Mouse (Mus musculus) hindbrain, embryonic 11.5 days (tissue): ENCODE measurements at regions not wholly inside any gene's neighbourhood (a gene's known extent, or its start where the extent isn't known, plus 50 kb on each side); places are given as distances from the start of the nearest gene placed in this dataset.

Source experiments
- ATAC-seq: fragments of 200-750 bp; cut with Nextera tagmentation; 2 replicates; pipeline ENCODE4 v1.8.0; 2017; ENCODE audit warnings: mild to moderate bottlenecking, moderate TSS enrichment, moderate library complexity; ENCODE audit not compliant: low FRiP score
- DNase-seq: peaks from one replicate; pipeline ENCODE4 v3.0.0-alpha.2; 2015; ENCODE audit warnings: low spot score
- H3K27ac ChIP-seq: fragments of 300-500 bp; sonication (generic); 2 replicates; pipeline ENCODE4 v1.5.1; 2014; ENCODE audit warnings: mild to moderate bottlenecking, low read depth, low read length
- H3K27me3 ChIP-seq: fragments of 300-500 bp; sonication (generic); 2 replicates; pipeline ENCODE4 v1.6.1; 2014; ENCODE audit warnings: mild to moderate bottlenecking, low read length, moderate library complexity, mixed read lengths; ENCODE audit not compliant: control insufficient read depth, insufficient read depth
- H3K36me3 ChIP-seq: fragments of 300-500 bp; sonication (generic); 2 replicates; pipeline ENCODE4 v1.6.1; 2014; ENCODE audit warnings: mild to moderate bottlenecking, low read length, moderate library complexity, mixed read lengths; ENCODE audit not compliant: control insufficient read depth, insufficient read depth
- H3K4me1 ChIP-seq: fragments of 300-500 bp; sonication (generic); replicated peaks from 2 replicates; pipeline ENCODE4 v1.6.1; 2014; ENCODE audit warnings: low read length, mixed read lengths; ENCODE audit not compliant: control insufficient read depth, insufficient read depth
- H3K4me2 ChIP-seq: fragments of 300-500 bp; sonication (generic); replicated peaks from 2 replicates; pipeline ENCODE4 v1.6.1; 2014; ENCODE audit warnings: mild to moderate bottlenecking, low read depth, low read length
- H3K4me3 ChIP-seq: fragments of 300-500 bp; sonication (generic); 2 replicates; pipeline ENCODE4 v1.5.1; 2014; ENCODE audit warnings: low read depth, low read length
- H3K9ac ChIP-seq: fragments of 300-500 bp; sonication (generic); 2 replicates; pipeline ENCODE4 v1.6.1; 2014; ENCODE audit warnings: low read depth, low read length
- H3K9me3 ChIP-seq: fragments of 300-500 bp; sonication (generic); 2 replicates; pipeline ENCODE4 v1.6.1; 2016; ENCODE audit warnings: low read length; ENCODE audit not compliant: control insufficient read depth
- WGBS: fragments of 180-500 bp; shearing (Covaris S2); extraction: QIAGEN DNeasy Blood & Tissue Kit; methylation state at CpG from one replicate; pipeline ENCODE4 v1.1.7; 2014; 5-methylcytosine and 5-hydroxymethylcytosine counted together

DNA sequence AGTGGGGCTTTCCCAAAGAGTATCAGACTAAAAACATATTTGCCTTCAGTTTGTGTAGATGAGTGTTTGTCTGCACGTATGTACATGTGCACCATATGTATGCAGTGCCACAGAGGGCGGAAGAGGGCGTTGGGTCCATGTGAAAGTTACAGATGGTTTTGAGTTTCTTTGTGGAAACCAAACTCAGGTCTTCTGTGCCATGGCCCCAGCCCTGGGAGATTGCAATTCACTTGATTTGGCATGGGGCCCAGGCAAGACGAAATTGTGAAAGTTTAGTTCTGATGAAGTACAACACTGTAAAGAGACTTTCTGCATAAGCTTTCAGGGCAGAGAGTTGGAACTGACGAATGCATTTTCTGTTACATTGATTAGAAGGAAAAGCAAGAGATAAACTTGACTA, 255.4 kb upstream of the Nbea start:
- H3K4me3 ChIP-seq, result no peak overlapping the region
- 93% methylated on average over 5 of the region's 5 CpGs for WGBS
- no peak overlapping the region for H3K9ac ChIP-seq
- H3K4me1 ChIP-seq, result no peaks in the 10 kb centered on the region
- H3K27me3 ChIP-seq, result no peaks in the 10 kb centered on the region
- DNase-seq, result no peak
- no peak overlapping the region for H3K27ac ChIP-seq
- no peak overlapping the region for H3K4me2 ChIP-seq
- ATAC-seq, result no peak
- H3K9me3 ChIP-seq, result no peaks in the 10 kb centered on the region
- H3K36me3 ChIP-seq, result no peaks in the 10 kb centered on the region

DNA sequence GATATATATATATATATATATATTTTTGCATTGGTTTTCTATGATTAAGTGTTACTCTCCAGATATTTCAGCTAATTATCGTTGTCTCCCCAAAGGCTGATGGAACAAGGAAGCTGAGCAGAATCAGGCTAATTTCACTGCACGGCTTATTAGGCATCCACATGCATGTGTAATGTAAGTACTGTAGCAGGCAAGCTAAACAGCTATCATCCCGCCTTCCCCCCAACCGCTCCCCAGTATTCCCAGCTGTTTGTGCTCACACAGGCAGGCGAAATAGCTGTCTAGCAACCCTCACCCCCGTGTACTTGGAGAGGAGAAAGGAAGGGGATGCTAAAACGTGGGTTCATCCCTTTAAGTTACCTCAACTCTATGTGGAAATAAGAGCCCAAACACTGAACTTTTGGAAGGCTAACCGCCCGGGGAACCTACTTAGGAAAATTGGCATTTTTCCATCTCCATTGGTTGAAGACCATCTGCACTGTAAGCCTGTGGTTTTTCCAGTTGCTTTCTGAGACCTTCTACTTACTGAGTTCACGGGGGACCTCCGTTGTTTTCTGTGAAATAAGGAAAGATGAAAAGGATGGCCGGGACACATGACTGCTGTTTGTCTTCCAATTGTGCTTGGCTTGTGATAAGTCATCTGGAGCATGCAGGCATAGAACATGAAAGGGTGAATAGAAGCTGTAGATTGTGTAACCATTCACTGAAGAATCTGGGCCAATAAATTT, 254.7 kb upstream of the Nbea start:
- DNase-seq, result peak; percentile 5
- Histone ChIP-seq H3K36me3 (no peaks in the 10 kb centered on the region), H3K27ac (no peak overlapping the region), H3K27me3 (no peaks in the 10 kb centered on the region), H3K4me2 (no peak overlapping the region), H3K9me3 (no peaks in the 10 kb centered on the region), H3K9ac (no peak overlapping the region), H3K4me1 (no peaks in the 10 kb centered on the region), H3K4me3 (no peak overlapping the region)
- ATAC-seq, result no peak
- 64% methylated on average over 12 of the region's 12 CpGs for WGBS

DNA sequence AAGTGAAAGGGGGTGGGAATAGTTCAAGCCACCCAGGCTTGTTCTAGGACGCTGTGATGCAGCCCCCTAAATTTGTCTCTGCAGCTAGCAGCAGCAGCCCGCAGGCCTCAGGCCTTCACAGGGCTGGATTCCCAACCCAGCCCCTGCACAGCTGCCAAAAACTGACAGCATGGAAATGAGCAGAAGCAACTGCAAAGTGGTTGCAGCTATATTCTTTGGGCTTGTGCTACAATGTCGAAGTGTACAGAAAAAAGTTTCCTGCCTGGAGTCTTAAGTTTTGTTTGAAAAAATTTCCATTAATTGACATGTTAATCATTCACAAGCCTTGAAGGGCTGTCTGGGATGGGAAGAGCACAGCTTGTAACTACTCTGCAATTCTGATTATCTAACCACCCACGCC, 253.6 kb upstream of the Nbea start:
- no peaks in the 10 kb centered on the region for H3K9me3 ChIP-seq
- no peaks in the 10 kb centered on the region for H3K4me1 ChIP-seq
- ATAC-seq, result no peak; the same call in 1 of the 2 replicates
- WGBS, result 27% methylated on average over 4 of the region's 4 CpGs
- no peaks in the 10 kb centered on the region for H3K27me3 ChIP-seq
- no peak overlapping the region for H3K4me2 ChIP-seq
- H3K27ac ChIP-seq, result no peak overlapping the region
- H3K4me3 ChIP-seq, result no peak overlapping the region
- DNase-seq, result peak; percentile 17
- no peak overlapping the region for H3K9ac ChIP-seq
- H3K36me3 ChIP-seq, result no peaks in the 10 kb centered on the region

DNA sequence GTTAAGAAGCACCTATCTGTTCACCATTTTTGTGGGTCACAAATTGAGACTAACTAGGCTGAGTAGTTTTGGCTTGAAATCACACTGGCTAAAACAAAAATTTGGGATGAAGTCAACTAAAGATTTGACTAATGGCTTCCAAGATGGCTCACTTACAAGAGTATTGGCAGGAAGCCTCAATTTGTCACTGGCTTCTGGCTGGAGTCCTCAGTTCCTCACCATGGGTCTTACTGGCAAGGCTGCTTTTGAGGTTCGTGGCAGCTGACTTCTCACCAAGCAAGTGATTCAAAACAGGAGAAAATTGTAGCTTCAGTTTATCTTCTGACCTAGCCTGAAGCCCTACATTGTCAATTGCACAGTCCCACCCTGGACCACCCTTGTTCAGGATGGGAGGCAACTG, 250.0 kb upstream of the Nbea start:
- Histone ChIP-seq H3K9me3 (no peaks in the 10 kb centered on the region), H3K27me3 (no peaks in the 10 kb centered on the region), H3K4me2 (no peak overlapping the region), H3K4me3 (no peak overlapping the region), H3K36me3 (no peaks in the 10 kb centered on the region), H3K9ac (no peak overlapping the region), H3K4me1 (no peaks in the 10 kb centered on the region), H3K27ac (no peak overlapping the region)
- 80% methylated on average over 1 of the region's 1 CpGs for WGBS
- DNase-seq, result no peak
- ATAC-seq, result no peak

DNA sequence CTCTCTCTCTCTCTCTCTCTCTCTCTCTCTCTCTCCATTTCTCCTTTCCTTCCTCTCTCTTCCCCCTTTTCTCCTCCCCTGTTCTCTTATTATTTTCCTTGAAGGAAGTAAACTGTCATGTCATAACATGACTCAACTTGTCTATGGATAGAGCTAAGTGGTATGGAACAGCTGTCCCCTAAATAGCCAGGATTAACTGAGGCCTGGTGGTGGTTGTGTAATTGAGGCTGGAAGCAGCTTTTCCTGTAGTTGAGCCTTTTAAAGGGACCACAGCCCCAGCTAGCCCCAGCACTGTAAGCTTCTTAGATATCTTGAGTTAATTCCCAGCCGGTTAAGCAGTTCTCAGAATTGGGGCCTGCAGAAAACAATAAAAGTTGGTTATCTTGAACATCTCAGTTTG, 243.7 kb upstream of the Nbea start:
- no peaks in the 10 kb centered on the region for H3K27me3 ChIP-seq
- no peak overlapping the region for H3K9ac ChIP-seq
- no peak overlapping the region for H3K4me2 ChIP-seq
- ATAC-seq (no peak), DNase-seq (no peak)
- 97% methylated on average over 1 of the region's 1 CpGs for WGBS
- no peaks in the 10 kb centered on the region for H3K9me3 ChIP-seq
- H3K27ac ChIP-seq, result no peak overlapping the region
- H3K4me3 ChIP-seq, result no peak overlapping the region
- no peaks in the 10 kb centered on the region for H3K36me3 ChIP-seq
- no peaks in the 10 kb centered on the region for H3K4me1 ChIP-seq

DNA sequence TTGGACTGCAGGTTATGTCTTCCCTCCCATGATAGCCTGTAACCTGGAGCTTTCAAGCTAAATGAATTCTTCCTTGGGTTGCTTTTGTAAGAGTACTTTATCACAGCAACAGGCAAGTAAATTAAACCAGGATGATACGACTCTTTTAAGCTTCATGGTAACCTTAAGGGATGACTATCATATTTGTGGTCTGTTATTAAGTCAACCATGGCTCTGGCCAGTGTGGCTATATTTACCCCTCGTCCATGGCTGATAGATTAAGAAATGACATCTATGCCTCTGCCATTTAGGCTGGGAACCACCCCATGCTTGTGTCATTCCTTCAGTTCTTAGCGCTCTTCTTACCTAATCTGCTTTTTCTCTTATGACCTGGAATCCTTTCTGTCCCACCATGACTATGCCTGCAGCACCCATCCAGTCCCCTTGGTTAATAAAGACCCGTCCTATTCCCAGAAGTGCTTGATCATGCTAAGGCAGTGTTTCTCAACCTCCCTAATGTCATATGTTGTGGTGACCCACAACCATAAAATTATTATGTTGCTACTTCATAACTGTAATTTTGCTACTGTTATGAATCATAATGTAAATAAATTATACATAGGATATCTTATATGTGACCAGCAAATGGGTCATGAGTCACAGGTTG, 214.5 kb upstream of the Nbea start:
- H3K27me3 ChIP-seq, result no peaks in the 10 kb centered on the region

DNA sequence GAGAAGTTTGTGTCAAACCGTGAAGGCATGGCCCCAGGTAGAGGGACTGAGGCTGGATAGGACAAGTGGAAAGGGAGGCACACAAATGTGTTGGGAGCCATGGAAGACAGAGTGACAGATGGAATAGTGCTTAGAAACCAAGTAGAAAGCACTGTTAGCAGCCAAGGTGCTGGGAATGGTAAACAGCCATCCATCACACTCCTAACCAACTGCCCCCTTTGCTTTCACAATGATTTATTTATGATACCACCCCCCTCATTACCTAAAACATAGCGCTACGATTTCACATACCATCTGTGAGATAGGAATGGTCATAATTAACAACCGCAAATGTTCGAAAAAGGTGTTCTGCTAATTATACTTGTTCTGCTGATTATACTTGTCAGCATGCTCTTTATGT, 209.6 kb upstream of the Nbea start:
- Histone ChIP-seq H3K9ac (no peak overlapping the region), H3K9me3 (no peaks in the 10 kb centered on the region), H3K4me1 (no peaks in the 10 kb centered on the region), H3K36me3 (no peaks in the 10 kb centered on the region), H3K4me2 (no peak overlapping the region), H3K27ac (no peak overlapping the region), H3K4me3 (no peak overlapping the region), H3K27me3 (no peaks in the 10 kb centered on the region)
- ATAC-seq (no peak), DNase-seq (no peak)
- WGBS, result 81% methylated on average over 5 of the region's 5 CpGs

More for the DNA sequence above, 214.5 kb upstream of the Nbea start:
- Histone ChIP-seq H3K9ac (no peak overlapping the region), H3K9me3 (no peaks in the 10 kb centered on the region), H3K36me3 (no peaks in the 10 kb centered on the region), H3K4me1 (no peaks in the 10 kb centered on the region), H3K4me3 (no peak overlapping the region), H3K4me2 (no peak overlapping the region), H3K27ac (no peak overlapping the region)
- DNase-seq (no peak), ATAC-seq (no peak)
- 88% methylated on average over 4 of the region's 4 CpGs for WGBS

DNA sequence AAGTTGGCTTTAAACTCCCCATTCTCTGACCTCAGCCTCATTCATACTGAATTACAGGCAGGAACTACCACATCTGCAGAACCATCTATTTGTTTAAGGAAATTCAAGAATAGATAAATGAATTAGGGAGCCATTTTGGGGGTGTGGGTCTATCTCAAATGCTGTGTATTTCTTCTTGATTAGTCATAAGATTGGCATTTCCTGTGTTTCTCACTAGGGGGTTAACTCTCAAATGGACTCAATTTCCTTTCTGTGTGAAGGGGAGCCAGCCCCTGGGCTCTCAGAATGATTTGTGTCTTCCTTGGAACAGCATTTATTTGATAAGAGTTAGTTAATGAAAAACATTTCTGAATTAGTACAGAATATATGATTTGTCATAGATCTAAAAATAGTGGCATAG, 196.8 kb upstream of the Nbea start:
- no peak overlapping the region for H3K27ac ChIP-seq
- DNase-seq (no peak), ATAC-seq (no peak)
- no peak overlapping the region for H3K9ac ChIP-seq
- no peaks in the 10 kb centered on the region for H3K27me3 ChIP-seq
- no peaks in the 10 kb centered on the region for H3K9me3 ChIP-seq
- no peaks in the 10 kb centered on the region for H3K4me1 ChIP-seq
- no peak overlapping the region for H3K4me3 ChIP-seq
- no peaks in the 10 kb centered on the region for H3K36me3 ChIP-seq
- H3K4me2 ChIP-seq, result no peak overlapping the region

DNA sequence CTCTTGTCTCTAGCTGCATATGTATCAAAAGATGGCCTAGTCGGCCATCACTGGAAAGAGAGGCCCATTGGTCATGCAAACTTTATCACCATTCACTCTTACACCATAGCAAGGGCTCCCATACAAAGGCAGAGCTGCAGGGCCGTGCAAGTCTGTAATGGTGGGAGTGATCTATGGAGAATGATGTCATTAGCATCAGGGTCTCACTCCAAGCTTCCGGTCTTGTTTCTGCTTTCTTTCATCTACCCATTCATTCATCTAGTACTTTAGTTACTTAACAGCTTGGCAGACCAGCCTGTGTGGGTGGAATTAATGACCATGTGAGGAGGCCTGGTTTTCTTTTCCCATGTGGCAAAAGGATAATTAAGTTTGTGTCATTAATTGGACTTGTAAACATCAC, 196.0 kb upstream of the Nbea start:
- no peak overlapping the region for H3K4me3 ChIP-seq
- no peak overlapping the region for H3K4me2 ChIP-seq
- WGBS, result 70% methylated on average over 3 of the region's 3 CpGs
- no peaks in the 10 kb centered on the region for H3K36me3 ChIP-seq
- no peak for ATAC-seq
- H3K9ac ChIP-seq, result no peak overlapping the region
- DNase-seq, result no peak
- no peaks in the 10 kb centered on the region for H3K27me3 ChIP-seq
- no peaks in the 10 kb centered on the region for H3K9me3 ChIP-seq
- no peak overlapping the region for H3K27ac ChIP-seq
- H3K4me1 ChIP-seq, result no peaks in the 10 kb centered on the region
